Mouse (Mus musculus): Measurements from ENCODE around the gene Adap2. TPM values are rescaled to one million over a fixed set of nuclear protein-coding genes. Genes with fewer than 3 reads are reported as not detected.
A peak's percentile ranks its signal among the peaks of the same experiment; 100 is the strongest.

Gene Adap2
- polyA plus RNA-seq, 1 experiment from 2014 or later = 3.4 TPM

GRCm38 (mm10) chr11:80202296-80202695 is 48.4 kb downstream of the Adap2 start:
- no peak for ATAC-seq (ENCODE audit: low FRiP score)
- H3K27me3 ChIP-seq (replicated peaks) = no peaks in the 10 kb centered on the region
- H3K36me3 ChIP-seq = no peaks in the 10 kb centered on the region
- no peaks in the 10 kb centered on the region for H3K9me3 ChIP-seq (replicated peaks)
- H3K27ac ChIP-seq (replicated peaks) = no peak overlapping the region
- H3K9ac ChIP-seq (replicated peaks) = no peak overlapping the region
- H3K4me3 ChIP-seq (replicated peaks) = no peak overlapping the region
- H3K4me2 ChIP-seq = no peak overlapping the region
- WGBS = 82% methylated on average over 6 of the region's 6 CpGs
- no peaks in the 10 kb centered on the region for H3K4me1 ChIP-seq

GRCm38 (mm10) chr11:80204037-80204436 is 50.1 kb downstream of the Adap2 start:
- WGBS = 82% methylated on average over 3 of the region's 3 CpGs
- Histone ChIP-seq H3K4me1 (peaks cover 3% of the 10 kb centered on the region; the same call in 1 of the 2 replicates), H3K4me3 (replicated peaks) (no peak overlapping the region), H3K36me3 (no peaks in the 10 kb centered on the region), H3K27me3 (replicated peaks) (no peaks in the 10 kb centered on the region), H3K27ac (replicated peaks) (no peak overlapping the region), H3K9ac (replicated peaks) (no peak overlapping the region), H3K4me2 (no peak overlapping the region), H3K9me3 (replicated peaks) (no peaks in the 10 kb centered on the region)
- no peak for ATAC-seq (ENCODE audit: low FRiP score)

- Histone ChIP-seq H3K4me1 (peaks cover 5% of the 10 kb centered on the region), H3K36me3 (no peaks in the 10 kb centered on the region), H3K27ac (replicated peaks) (no peak overlapping the region), H3K4me2 (no peak overlapping the region), H3K27me3 (replicated peaks) (no peaks in the 10 kb centered on the region), H3K9ac (replicated peaks) (no peak overlapping the region), H3K4me3 (replicated peaks) (no peak overlapping the region), H3K9me3 (replicated peaks) (no peaks in the 10 kb centered on the region)
- WGBS = 41% methylated on average over 5 of the region's 5 CpGs
- no peak for ATAC-seq (ENCODE audit: low FRiP score)
These were observed 51.0 kb downstream of the Adap2 start for GRCm38 (mm10) chr11:80204941-80205340.

GRCm38 (mm10) chr11:80208465-80208859 is 54.6 kb downstream of the Adap2 start:
- H3K4me3 ChIP-seq (replicated peaks) = peak overlapping the region; percentile 98; the same call in 1 of the 2 replicates
- no peak overlapping the region for H3K27ac ChIP-seq (replicated peaks)
- H3K9me3 ChIP-seq (replicated peaks) = no peaks in the 10 kb centered on the region
- peaks cover 18% of the 10 kb centered on the region for H3K4me1 ChIP-seq
- peak overlapping the region; percentile 63 for H3K4me2 ChIP-seq
- H3K27me3 ChIP-seq (replicated peaks) = no peaks in the 10 kb centered on the region
- WGBS = 42% methylated on average over 7 of the region's 7 CpGs
- ATAC-seq (ENCODE audit: low FRiP score) = peak; percentile 53
- H3K36me3 ChIP-seq = no peaks in the 10 kb centered on the region; the same call in 1 of the 2 replicates
- H3K9ac ChIP-seq (replicated peaks) = no peak overlapping the region

- under 1% methylated on average over 78 of the region's 78 CpGs for WGBS
- Histone ChIP-seq H3K27me3 (replicated peaks) (no peaks in the 10 kb centered on the region), H3K36me3 (peaks cover 5% of the 10 kb centered on the region; the same call in 1 of the 2 replicates), H3K4me3 (replicated peaks) (peak within 1 kb of the TSS; percentile 98), H3K9ac (replicated peaks) (peak within 1 kb of the TSS; percentile 98), H3K4me2 (peak within 1 kb of the TSS; percentile 63), H3K27ac (replicated peaks) (peak within 1 kb of the TSS; percentile 94), H3K4me1 (peaks cover 18% of the 10 kb centered on the region), H3K9me3 (replicated peaks) (no peaks in the 10 kb centered on the region)
- ATAC-seq (ENCODE audit: low FRiP score) = peak; percentile 94
These were observed 55.2 kb downstream of the Adap2 start, which contains the start of gene Rhot1 for GRCm38 (mm10) chr11:80208860-80209800. Gene Rhot1 (plus strand): TSS chr11:80209019.

- Histone ChIP-seq H3K27ac (replicated peaks) (no peak overlapping the region), H3K9me3 (replicated peaks) (no peaks in the 10 kb centered on the region), H3K36me3 (peaks cover 8% of the 10 kb centered on the region; the same call in 1 of the 2 replicates), H3K27me3 (replicated peaks) (no peaks in the 10 kb centered on the region), H3K4me1 (peaks cover 18% of the 10 kb centered on the region), H3K4me3 (replicated peaks) (peak overlapping the region; percentile 98), H3K4me2 (peak overlapping the region; percentile 63), H3K9ac (replicated peaks) (0 out of 2 replicates have a peak overlapping the region, but pooled peaks have one; percentile 20)
- no peak for ATAC-seq (ENCODE audit: low FRiP score)
- WGBS = 61% methylated on average over 6 of the region's 6 CpGs
These were observed 56.4 kb downstream of the Adap2 start for GRCm38 (mm10) chr11:80210321-80210720.

- whole genome bisulfite sequencing = 100% methylated on average over 2 of the region's 2 CpGs
- H3K9ac ChIP-seq (replicated peaks) = no peak overlapping the region
- H3K4me1 ChIP-seq = peaks cover 18% of the 10 kb centered on the region
- no peak overlapping the region for H3K27ac ChIP-seq (replicated peaks)
- no peaks in the 10 kb centered on the region for H3K27me3 ChIP-seq (replicated peaks)
- no peak overlapping the region for H3K4me2 ChIP-seq
- peaks cover 8% of the 10 kb centered on the region; the same call in 1 of the 2 replicates for H3K36me3 ChIP-seq
- ATAC-seq (ENCODE audit: low FRiP score) = no peak
- no peak overlapping the region for H3K4me3 ChIP-seq (replicated peaks)
- no peaks in the 10 kb centered on the region for H3K9me3 ChIP-seq (replicated peaks)
These were observed 58.4 kb downstream of the Adap2 start for GRCm38 (mm10) chr11:80212282-80212681.

- no peak for ATAC-seq (ENCODE audit: low FRiP score)
- Histone ChIP-seq H3K9me3 (replicated peaks) (no peaks in the 10 kb centered on the region), H3K27ac (replicated peaks) (no peak overlapping the region), H3K4me2 (no peak overlapping the region), H3K9ac (replicated peaks) (no peak overlapping the region), H3K27me3 (replicated peaks) (no peaks in the 10 kb centered on the region), H3K4me3 (replicated peaks) (no peak overlapping the region), H3K4me1 (peaks cover 14% of the 10 kb centered on the region), H3K36me3 (peaks cover 10% of the 10 kb centered on the region; the same call in 1 of the 2 replicates)
- 92% methylated on average over 3 of the region's 3 CpGs for WGBS
These were observed 61.4 kb downstream of the Adap2 start for GRCm38 (mm10) chr11:80215291-80215690.

- ATAC-seq (ENCODE audit: low FRiP score) = no peak
- peaks cover 5% of the 10 kb centered on the region; the same call in 1 of the 2 replicates for H3K4me1 ChIP-seq
- H3K4me3 ChIP-seq (replicated peaks) = no peak overlapping the region
- 84% methylated on average over 11 of the region's 11 CpGs for WGBS
- peaks cover 34% of the 10 kb centered on the region for H3K36me3 ChIP-seq
- no peaks in the 10 kb centered on the region for H3K9me3 ChIP-seq (replicated peaks)
- no peak overlapping the region for H3K27ac ChIP-seq (replicated peaks)
- no peaks in the 10 kb centered on the region for H3K27me3 ChIP-seq (replicated peaks)
- no peak overlapping the region for H3K9ac ChIP-seq (replicated peaks)
- H3K4me2 ChIP-seq = no peak overlapping the region
These were observed 64.9 kb downstream of the Adap2 start for GRCm38 (mm10) chr11:80218657-80219293.
